Mouse (Mus musculus): ENCODE data around the gene Ifi35. TPM values are rescaled to one million over a fixed set of nuclear protein-coding genes. Genes with fewer than 3 reads are reported as not detected.
"Not testable (repeated sequence)": the region's sequence is repeated elsewhere in the genome, so short reads cannot be mapped to it uniquely, and the experiment has no call there.

Ifi35 gene
- polyA plus RNA-seq, 1 experiment from 2014 or later: 22.4 TPM

GRCm38 (mm10) chr11:101449596-101449995, 1.4 kb downstream of the Ifi35 start:
- Histone ChIP-seq H3K4me2 (peak overlapping the region; percentile 62; the same call in 1 of the 2 replicates), H3K36me3 (peaks cover 10% of the 10 kb centered on the region), H3K4me1 (peaks cover 12% of the 10 kb centered on the region)
- WGBS: 64% methylated on average over 4 of the region's 4 CpGs
- not testable (repeated sequence) for H3K9me3 ChIP-seq; ATAC-seq (ENCODE audit: borderline replicate concordance, extremely low read depth, low FRiP score, low TSS enrichment); H3K27ac ChIP-seq; H3K4me3 ChIP-seq; H3K9ac ChIP-seq; H3K27me3 ChIP-seq

- Histone ChIP-seq H3K36me3 (peaks cover 5% of the 10 kb centered on the region), H3K4me3 (no peak overlapping the region), H3K4me2 (no peak overlapping the region), H3K9ac (no peak overlapping the region), H3K27me3 (no peaks in the 10 kb centered on the region), H3K4me1 (peaks cover 7% of the 10 kb centered on the region; the same call in 1 of the 2 replicates), H3K9me3 (no peaks in the 10 kb centered on the region), H3K27ac (no peak overlapping the region)
- 74% methylated on average over 3 of the region's 3 CpGs for WGBS
- no peak for ATAC-seq (ENCODE audit: borderline replicate concordance, extremely low read depth, low FRiP score, low TSS enrichment)
These were observed 2.2 kb downstream of the Ifi35 start for GRCm38 (mm10) chr11:101450394-101450793.

- Histone ChIP-seq H3K4me1 (peaks cover 7% of the 10 kb centered on the region; the same call in 1 of the 2 replicates), H3K27me3 (no peaks in the 10 kb centered on the region), H3K9ac (no peak overlapping the region), H3K27ac (no peak overlapping the region), H3K36me3 (no peaks in the 10 kb centered on the region), H3K4me2 (no peak overlapping the region), H3K9me3 (no peaks in the 10 kb centered on the region), H3K4me3 (no peak overlapping the region)
- ATAC-seq (ENCODE audit: borderline replicate concordance, extremely low read depth, low FRiP score, low TSS enrichment): no peak
- 90% methylated on average over 10 of the region's 10 CpGs for WGBS
These were observed 3.3 kb downstream of the Ifi35 start for GRCm38 (mm10) chr11:101451536-101451935.

GRCm38 (mm10) chr11:101452093-101452774, 4.0 kb downstream of the Ifi35 start:
- Histone ChIP-seq H3K4me1 (peaks cover 7% of the 10 kb centered on the region; the same call in 1 of the 2 replicates), H3K9me3 (no peaks in the 10 kb centered on the region), H3K9ac (no peak overlapping the region), H3K27me3 (no peaks in the 10 kb centered on the region), H3K36me3 (no peaks in the 10 kb centered on the region), H3K27ac (no peak overlapping the region), H3K4me3 (no peak overlapping the region), H3K4me2 (no peak overlapping the region)
- WGBS: 59% methylated on average over 10 of the region's 10 CpGs
- ATAC-seq (ENCODE audit: borderline replicate concordance, extremely low read depth, low FRiP score, low TSS enrichment): no peak

GRCm38 (mm10) chr11:101454702-101455101, 6.5 kb downstream of the Ifi35 start:
- H3K9ac ChIP-seq: no peak overlapping the region
- H3K36me3 ChIP-seq: peaks cover 7% of the 10 kb centered on the region; the same call in 1 of the 2 replicates
- no peak overlapping the region for H3K4me3 ChIP-seq
- no peak for ATAC-seq (ENCODE audit: borderline replicate concordance, extremely low read depth, low FRiP score, low TSS enrichment)
- WGBS: 65% methylated on average over 6 of the region's 6 CpGs
- no peak overlapping the region for H3K27ac ChIP-seq
- H3K4me1 ChIP-seq: peaks cover 9% of the 10 kb centered on the region
- H3K27me3 ChIP-seq: no peaks in the 10 kb centered on the region
- H3K4me2 ChIP-seq: no peak overlapping the region
- no peaks in the 10 kb centered on the region for H3K9me3 ChIP-seq

GRCm38 (mm10) chr11:101455627-101456026, 7.4 kb downstream of the Ifi35 start:
- Histone ChIP-seq H3K4me2 (no peak overlapping the region), H3K36me3 (peaks cover 7% of the 10 kb centered on the region; the same call in 1 of the 2 replicates), H3K27me3 (no peaks in the 10 kb centered on the region), H3K27ac (no peak overlapping the region), H3K9me3 (no peaks in the 10 kb centered on the region), H3K9ac (no peak overlapping the region), H3K4me1 (peaks cover 16% of the 10 kb centered on the region), H3K4me3 (no peak overlapping the region)
- WGBS: 68% methylated on average over 7 of the region's 7 CpGs
- no peak for ATAC-seq (ENCODE audit: borderline replicate concordance, extremely low read depth, low FRiP score, low TSS enrichment)

- Histone ChIP-seq H3K4me2 (no peak overlapping the region), H3K9ac (no peak overlapping the region), H3K27ac (no peak overlapping the region), H3K4me1 (peaks cover 21% of the 10 kb centered on the region), H3K9me3 (no peaks in the 10 kb centered on the region), H3K27me3 (no peaks in the 10 kb centered on the region), H3K4me3 (no peak overlapping the region), H3K36me3 (peaks cover 15% of the 10 kb centered on the region; the same call in 1 of the 2 replicates)
- 92% methylated on average over 9 of the region's 9 CpGs for WGBS
- no peak for ATAC-seq (ENCODE audit: borderline replicate concordance, extremely low read depth, low FRiP score, low TSS enrichment)
These were observed 9.4 kb downstream of the Ifi35 start for GRCm38 (mm10) chr11:101457631-101458030.

- peaks cover 15% of the 10 kb centered on the region; the same call in 1 of the 2 replicates for H3K36me3 ChIP-seq
- no peak overlapping the region for H3K4me3 ChIP-seq
- H3K9me3 ChIP-seq: no peaks in the 10 kb centered on the region
- ATAC-seq (ENCODE audit: borderline replicate concordance, extremely low read depth, low FRiP score, low TSS enrichment): no peak
- no peak overlapping the region for H3K4me2 ChIP-seq
- no peak overlapping the region for H3K9ac ChIP-seq
- H3K4me1 ChIP-seq: peaks cover 27% of the 10 kb centered on the region
- WGBS: 81% methylated on average over 12 of the region's 12 CpGs
- H3K27me3 ChIP-seq: no peaks in the 10 kb centered on the region
- H3K27ac ChIP-seq: no peak overlapping the region
These were observed 10.0 kb downstream of the Ifi35 start for GRCm38 (mm10) chr11:101458217-101458616.

GRCm38 (mm10) chr11:101459716-101460115, 11.5 kb downstream of the Ifi35 start:
- Histone ChIP-seq H3K36me3 (peaks cover 15% of the 10 kb centered on the region; the same call in 1 of the 2 replicates), H3K27ac (no peak overlapping the region), H3K9ac (no peak overlapping the region), H3K4me2 (no peak overlapping the region), H3K27me3 (no peaks in the 10 kb centered on the region), H3K9me3 (no peaks in the 10 kb centered on the region), H3K4me1 (peaks cover 40% of the 10 kb centered on the region), H3K4me3 (no peak overlapping the region)
- ATAC-seq (ENCODE audit: borderline replicate concordance, extremely low read depth, low FRiP score, low TSS enrichment): peak; percentile 32; the same call in 1 of the 2 replicates
- WGBS: 39% methylated on average over 5 of the region's 6 CpGs

- Histone ChIP-seq H3K4me3 (no peak overlapping the region), H3K9ac (no peak overlapping the region), H3K4me2 (no peak overlapping the region), H3K27ac (no peak overlapping the region; the same call in 1 of the 2 replicates), H3K36me3 (peaks cover 15% of the 10 kb centered on the region; the same call in 1 of the 2 replicates), H3K9me3 (no peaks in the 10 kb centered on the region), H3K4me1 (peaks cover 46% of the 10 kb centered on the region), H3K27me3 (no peaks in the 10 kb centered on the region)
- ATAC-seq (ENCODE audit: borderline replicate concordance, extremely low read depth, low FRiP score, low TSS enrichment): no peak
- WGBS: 80% methylated on average over 15 of the region's 15 CpGs
These were observed 12.1 kb downstream of the Ifi35 start for GRCm38 (mm10) chr11:101460321-101460720.

GRCm38 (mm10) chr11:101462141-101462540, 13.9 kb downstream of the Ifi35 start:
- Histone ChIP-seq H3K4me2 (no peak overlapping the region), H3K27ac (no peak overlapping the region), H3K9ac (no peak overlapping the region), H3K4me3 (no peak overlapping the region), H3K36me3 (peaks cover 15% of the 10 kb centered on the region; the same call in 1 of the 2 replicates), H3K27me3 (no peaks in the 10 kb centered on the region), H3K4me1 (peaks cover 54% of the 10 kb centered on the region), H3K9me3 (no peaks in the 10 kb centered on the region)
- no peak for ATAC-seq (ENCODE audit: borderline replicate concordance, extremely low read depth, low FRiP score, low TSS enrichment)
- WGBS: 74% methylated on average over 14 of the region's 14 CpGs

- H3K27me3 ChIP-seq: no peaks in the 10 kb centered on the region
- no peak overlapping the region for H3K27ac ChIP-seq
- H3K4me3 ChIP-seq: no peak overlapping the region
- no peaks in the 10 kb centered on the region for H3K9me3 ChIP-seq
- peaks cover 61% of the 10 kb centered on the region for H3K4me1 ChIP-seq
- peaks cover 13% of the 10 kb centered on the region; the same call in 1 of the 2 replicates for H3K36me3 ChIP-seq
- 24% methylated on average over 13 of the region's 13 CpGs for WGBS
- no peak overlapping the region for H3K9ac ChIP-seq
- no peak overlapping the region for H3K4me2 ChIP-seq
- no peak for ATAC-seq (ENCODE audit: borderline replicate concordance, extremely low read depth, low FRiP score, low TSS enrichment)
These were observed 14.6 kb downstream of the Ifi35 start for GRCm38 (mm10) chr11:101462583-101463440.
